Mouse (Mus musculus): ENCODE data around the gene 9530003J23Rik. TPM values are rescaled to one million over a fixed set of nuclear protein-coding genes. Genes with fewer than 3 reads are reported as not detected.
"Not testable (repeated sequence)": the region's sequence is repeated elsewhere in the genome, so short reads cannot be mapped to it uniquely, and the experiment has no call there.

9530003J23Rik gene
- total RNA-seq, 2 experiments from 2014 or later, result not detected

- no peak for DNase-seq (ENCODE audit: low spot score in 2 of 2)
Observed at GRCm38 (mm10) chr10:117226002-117226401, 12.5 kb downstream of the 9530003J23Rik start.

- DNase-seq (ENCODE audit: low spot score in 2 of 2), result no peak
Observed at GRCm38 (mm10) chr10:117225094-117225493, 13.4 kb downstream of the 9530003J23Rik start.

GRCm38 (mm10) chr10:117224102-117224990, 14.2 kb downstream of the 9530003J23Rik start, which contains the start of gene Yeats4:
Gene Yeats4, minus strand, starts transcription at chr10:117224507.
- peak; percentile 96 to 98 for DNase-seq (ENCODE audit: low spot score in 2 of 2)

- no peak for DNase-seq (ENCODE audit: low spot score in 2 of 2)
Observed at GRCm38 (mm10) chr10:117223758-117224101, 14.8 kb downstream of the 9530003J23Rik start.

GRCm38 (mm10) chr10:117222821-117223220, 15.7 kb downstream of the 9530003J23Rik start:
- no peak for DNase-seq (ENCODE audit: low spot score in 2 of 2)

GRCm38 (mm10) chr10:117218351-117218750, 20.2 kb downstream of the 9530003J23Rik start:
- no peak for DNase-seq (ENCODE audit: low spot score in 2 of 2)

GRCm38 (mm10) chr10:117217246-117217840, 21.2 kb downstream of the 9530003J23Rik start:
- DNase-seq (ENCODE audit: low spot score in 2 of 2), result no peak

GRCm38 (mm10) chr10:117216793-117217192, 21.7 kb downstream of the 9530003J23Rik start:
- DNase-seq (ENCODE audit: low spot score in 2 of 2), result peak; percentile 61 to 65

GRCm38 (mm10) chr10:117216132-117216495, 22.4 kb downstream of the 9530003J23Rik start:
- no peak for DNase-seq (ENCODE audit: low spot score in 2 of 2)

GRCm38 (mm10) chr10:117215409-117216131, 22.9 kb downstream of the 9530003J23Rik start:
- DNase-seq (ENCODE audit: low spot score in 2 of 2), result no peak

- no peak for DNase-seq (ENCODE audit: low spot score in 2 of 2)
Observed at GRCm38 (mm10) chr10:117211023-117211422, 27.5 kb downstream of the 9530003J23Rik start.

- DNase-seq (ENCODE audit: low spot score in 2 of 2), result peak; percentile 24 to 43
Observed at GRCm38 (mm10) chr10:117209469-117209938, 29.0 kb downstream of the 9530003J23Rik start.

- not testable (repeated sequence) for DNase-seq (ENCODE audit: low spot score in 2 of 2)
Observed at GRCm38 (mm10) chr10:117208787-117209186, 29.7 kb downstream of the 9530003J23Rik start.

GRCm38 (mm10) chr10:117208221-117208620, 30.3 kb downstream of the 9530003J23Rik start:
- no peak for DNase-seq (ENCODE audit: low spot score in 2 of 2)

- DNase-seq (ENCODE audit: low spot score in 2 of 2), result no peak
Observed at GRCm38 (mm10) chr10:117206070-117206469, 32.4 kb downstream of the 9530003J23Rik start.

- DNase-seq (ENCODE audit: low spot score in 2 of 2), result no peak
Observed at GRCm38 (mm10) chr10:117203558-117203981, 34.9 kb downstream of the 9530003J23Rik start.

- no peak for DNase-seq (ENCODE audit: low spot score in 2 of 2)
Observed at GRCm38 (mm10) chr10:117202981-117203557, 35.4 kb downstream of the 9530003J23Rik start.

- DNase-seq (ENCODE audit: low spot score in 2 of 2), result no peak
Observed at GRCm38 (mm10) chr10:117199701-117200100, 38.8 kb downstream of the 9530003J23Rik start.

- DNase-seq (ENCODE audit: low spot score in 2 of 2), result no peak
Observed at GRCm38 (mm10) chr10:117196696-117197095, 41.8 kb downstream of the 9530003J23Rik start.

GRCm38 (mm10) chr10:117195748-117196147, 42.8 kb downstream of the 9530003J23Rik start:
- DNase-seq (ENCODE audit: low spot score in 2 of 2), result no peak

- DNase-seq (ENCODE audit: low spot score in 2 of 2), result no peak
Observed at GRCm38 (mm10) chr10:117195005-117195404, 43.5 kb downstream of the 9530003J23Rik start.
